Mouse (Mus musculus) frontal cortex, adult 2 months (tissue): ENCODE measurements around the gene Klhl36. TPM values are rescaled to one million over a fixed set of nuclear protein-coding genes. Genes with fewer than 3 reads are reported as not detected.
"Not testable (repeated sequence)": the region's sequence is repeated elsewhere in the genome, so short reads cannot be mapped to it uniquely, and the experiment has no call there.

ENCODE experiments used
- DNase-seq, 2 experiments: peaks; one replicate each; pipeline ENCODE4 v3.0.0; 2022; ENCODE audit warnings: low spot score in 1 of 2; ENCODE audit errors: extremely low spot score in 1 of 2
- polyA plus RNA-seq: library from polyadenylated mRNA; depleted of rRNA; stranded (reverse); fragments of >200 nt; gene quantifications from 2 replicates; pipeline ENCODE4 v1.2.3, GENCODE M21; 2012

The Klhl36 gene
- polyA plus RNA-seq, 1 experiment = 10.2 TPM

DNA sequence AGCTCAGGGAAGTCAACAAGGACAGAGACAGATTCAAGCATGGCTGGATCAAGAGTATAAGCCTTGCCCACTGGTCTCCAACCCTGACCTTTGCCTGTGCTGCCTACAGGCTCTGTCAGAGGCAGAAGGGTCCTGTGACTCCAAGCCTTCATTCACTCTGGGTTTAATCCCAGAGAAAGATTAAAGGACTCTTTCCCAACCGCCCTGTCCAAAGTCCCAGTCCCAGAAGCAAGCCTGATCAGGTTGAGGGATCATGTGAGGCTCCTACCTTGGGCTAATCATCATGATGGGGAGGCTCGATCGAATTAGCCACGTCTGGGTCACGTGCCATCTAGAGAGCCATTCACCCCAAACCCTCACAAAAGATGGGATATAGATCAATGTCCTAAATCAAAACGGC is 27.4 kb upstream of the Klhl36 start:
- DNase-seq = no peak

GRCm38 (mm10) chr8:119835270-119835669 is 26.8 kb upstream of the Klhl36 start:
- DNase-seq = no peak

- no peak for DNase-seq
Measured at GRCm38 (mm10) chr8:119836831-119837230, 25.2 kb upstream of the Klhl36 start.

DNA sequence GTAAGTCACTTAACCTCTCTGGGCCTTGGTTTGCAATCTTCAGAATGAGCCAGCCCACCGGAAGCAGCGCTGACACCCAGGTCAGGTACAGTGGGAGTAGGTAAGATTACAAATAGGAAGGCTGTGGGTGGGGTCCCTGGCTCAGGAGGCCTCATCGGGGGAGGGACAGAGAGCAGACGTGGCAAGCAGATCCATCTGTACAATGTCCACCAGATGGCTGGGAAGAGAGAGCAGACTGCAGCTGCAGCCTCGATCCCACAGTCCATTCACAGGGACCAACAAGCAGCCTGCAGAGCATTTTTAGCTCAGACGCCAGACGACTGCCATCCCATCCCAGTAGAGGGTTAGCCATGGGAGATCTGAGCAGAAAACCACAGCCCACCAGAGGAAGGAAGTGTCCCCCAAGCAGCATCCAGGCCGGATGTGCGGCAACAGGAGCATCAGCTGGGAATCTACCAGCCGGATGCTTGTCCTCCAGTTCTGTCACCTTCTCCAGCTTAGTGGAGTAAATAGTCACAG is 24.5 kb upstream of the Klhl36 start:
- no peak for DNase-seq

GRCm38 (mm10) chr8:119838100-119838982 is 23.7 kb upstream of the Klhl36 start:
- no peak for DNase-seq

DNA sequence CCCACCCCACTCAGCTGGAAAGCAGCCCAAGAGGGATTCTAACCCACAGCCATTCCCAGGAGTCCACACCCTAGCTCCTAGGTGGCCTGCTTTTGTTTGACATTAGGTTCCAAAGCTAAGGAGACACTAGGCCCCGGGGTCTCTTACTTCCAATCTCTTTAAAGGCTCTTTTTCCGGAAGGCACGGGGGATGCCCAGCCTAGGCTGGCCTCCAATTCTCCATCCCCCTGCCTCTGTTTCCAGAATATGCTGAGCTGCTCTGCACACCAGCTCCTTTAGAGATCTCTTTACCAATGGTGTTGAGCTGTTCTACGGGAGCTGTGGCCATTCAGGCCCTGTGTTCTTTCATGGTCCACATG is 23.1 kb upstream of the Klhl36 start:
- no peak for DNase-seq

- no peak for DNase-seq
Measured at GRCm38 (mm10) chr8:119839419-119840021, 22.5 kb upstream of the Klhl36 start.

GRCm38 (mm10) chr8:119840275-119840808 is 21.7 kb upstream of the Klhl36 start, which contains the start of gene Cotl1:
Gene Cotl1 (minus strand): TSS chr8:119840544.
- peak; percentile 92 to 98 for DNase-seq

- DNase-seq = no peak
Measured at GRCm38 (mm10) chr8:119840905-119841411, 21.1 kb upstream of the Klhl36 start.

- DNase-seq = peak in 1 of 2 experiments; percentile 94
Measured at GRCm38 (mm10) chr8:119843444-119843843, 18.6 kb upstream of the Klhl36 start.

DNA sequence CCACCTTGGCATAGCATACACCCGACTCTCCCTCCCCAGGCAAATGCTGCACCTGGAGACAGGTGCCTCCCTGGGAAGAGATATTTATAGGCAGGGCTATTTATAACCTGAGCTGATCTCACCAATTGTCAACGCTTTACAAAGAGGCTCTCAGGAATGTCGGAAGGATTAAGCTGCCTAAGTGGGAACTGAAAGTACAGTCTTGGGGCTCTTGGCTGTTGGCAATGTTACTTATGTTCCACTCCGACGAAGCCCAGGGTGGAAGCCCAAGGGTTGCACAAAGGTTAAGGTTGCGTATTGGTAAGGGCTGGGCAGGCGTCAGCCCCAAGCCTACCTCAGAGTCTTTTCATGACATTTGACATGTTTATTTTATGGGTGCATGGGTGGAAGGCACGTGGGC is 17.5 kb upstream of the Klhl36 start:
- DNase-seq = no peak

- not testable (repeated sequence) for DNase-seq
Measured at GRCm38 (mm10) chr8:119845741-119846140, 16.3 kb upstream of the Klhl36 start.

DNA sequence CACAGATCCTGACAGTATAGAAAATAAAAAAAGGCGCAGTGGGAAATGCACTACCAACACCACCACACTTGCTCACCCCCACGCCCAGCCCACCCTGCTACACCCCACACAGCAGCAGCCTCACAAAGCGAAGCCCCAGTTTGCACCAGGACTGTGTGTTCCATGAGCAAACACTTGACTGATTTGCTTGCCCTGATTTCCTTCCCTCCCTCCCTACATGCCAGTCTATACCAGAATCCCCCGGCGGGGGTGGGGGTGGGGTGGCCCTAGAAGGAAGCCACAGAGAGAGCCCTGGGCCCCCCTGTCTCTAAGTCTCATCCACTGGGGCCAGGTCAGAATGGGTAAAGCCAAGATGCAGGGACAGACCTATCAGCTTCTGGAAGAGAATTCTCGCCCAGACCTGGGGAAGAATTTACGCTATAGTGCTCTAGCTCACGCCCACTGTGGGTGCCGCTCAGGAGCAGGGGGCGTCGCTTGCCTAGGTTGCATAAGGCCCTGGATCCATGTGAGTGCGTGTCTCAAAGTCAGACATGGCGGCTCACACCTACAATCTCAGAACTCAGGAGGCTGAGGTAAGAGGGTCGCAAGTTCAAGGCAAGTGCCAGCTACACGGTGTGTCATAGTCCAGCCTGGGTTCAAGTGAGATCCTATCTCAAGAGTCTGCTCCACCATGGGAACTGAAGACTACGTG is 14.7 kb upstream of the Klhl36 start:
- DNase-seq = no peak

- no peak for DNase-seq
Measured at GRCm38 (mm10) chr8:119853521-119853920, 8.5 kb upstream of the Klhl36 start.

- DNase-seq = no peak
Measured at GRCm38 (mm10) chr8:119854035-119854434, 8.0 kb upstream of the Klhl36 start.

DNA sequence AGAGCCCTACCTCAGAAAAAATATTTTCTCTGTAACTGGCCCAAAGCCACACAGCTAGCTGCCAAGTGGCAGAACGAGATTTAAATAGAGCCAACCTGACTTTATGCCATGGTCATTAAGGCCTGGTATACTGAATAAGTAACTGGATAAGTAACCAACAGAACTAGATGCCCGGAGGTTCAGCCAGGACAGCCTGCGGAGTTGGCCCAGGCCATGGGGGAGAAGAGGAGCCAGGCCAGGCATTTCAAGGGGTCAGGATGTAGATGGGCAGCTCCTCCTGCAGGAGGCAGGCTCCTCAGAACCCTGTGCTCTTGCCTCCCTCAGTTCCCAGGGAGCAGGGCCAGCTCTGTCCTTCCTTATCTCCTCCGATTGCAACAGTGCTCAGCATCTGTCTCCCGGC is 6.4 kb upstream of the Klhl36 start:
- no peak for DNase-seq

DNA sequence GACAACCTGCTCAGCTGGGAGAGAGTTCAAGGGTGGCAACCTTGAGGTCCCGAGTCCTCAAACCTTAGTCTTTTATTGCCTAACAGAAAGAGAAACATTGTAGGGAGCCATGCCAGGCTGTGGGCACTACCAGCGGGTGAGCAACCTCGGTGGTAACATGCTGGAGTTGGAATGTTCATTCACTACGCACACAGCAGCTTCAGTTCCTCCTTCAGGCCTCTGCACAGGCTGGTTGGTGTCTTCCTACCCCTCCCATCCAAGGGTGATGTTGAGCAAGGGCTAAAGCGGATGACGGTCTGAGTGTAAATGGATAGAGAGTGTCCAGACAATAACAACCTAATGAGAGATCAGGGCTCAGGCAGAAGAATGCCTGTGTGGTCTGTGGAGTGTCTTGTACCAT is 4.3 kb upstream of the Klhl36 start:
- no peak for DNase-seq

GRCm38 (mm10) chr8:119862390-119862734 is 296 bp downstream of the Klhl36 start:
- no peak for DNase-seq

- peak in 1 of 2 experiments; percentile 32 for DNase-seq
Measured at GRCm38 (mm10) chr8:119862749-119863148, 683 bp downstream of the Klhl36 start.

DNA sequence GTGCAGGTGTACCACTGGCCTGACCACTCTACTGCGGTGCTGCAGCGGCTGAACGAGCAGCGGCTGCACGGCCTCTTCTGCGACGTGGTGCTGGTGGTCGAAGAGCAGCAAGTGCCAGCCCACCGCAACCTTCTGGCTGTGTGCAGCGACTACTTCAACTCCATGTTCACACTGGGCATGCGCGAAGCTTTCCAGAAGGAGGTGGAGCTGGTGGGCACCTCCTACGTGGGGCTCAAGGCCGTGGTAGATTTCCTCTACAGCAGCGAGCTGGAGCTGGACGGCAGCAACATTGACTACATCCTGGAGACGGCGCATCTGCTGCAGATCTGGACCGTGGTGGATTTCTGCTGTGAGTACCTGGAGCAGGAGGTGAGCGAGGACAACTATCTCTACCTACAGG is 7.5 kb downstream of the Klhl36 start:
- DNase-seq = no peak

GRCm38 (mm10) chr8:119873181-119873580 is 11.1 kb downstream of the Klhl36 start:
- DNase-seq = no peak
